Mouse (Mus musculus) G1E (cell line): ENCODE data around the gene Ddx6. TPM values are rescaled to one million over a fixed set of nuclear protein-coding genes. Genes with fewer than 3 reads are reported as not detected.

Experiments used
- ATAC-seq: 2 replicates; pipeline ENCODE4 v1.8.0; 2016; ENCODE audit warnings: mild to moderate bottlenecking; ENCODE audit not compliant: insufficient number of reproducible peaks, poor library complexity, low FRiP score, severe bottlenecking; ENCODE audit errors: extremely low read depth
- DNase-seq: peaks from one replicate; pipeline ENCODE4 v3.0.0; 2012; ENCODE audit warnings: low spot score
- H3K27me3 ChIP-seq: 2 replicates; pipeline ENCODE4 v1.6.1; 2012; ENCODE audit warnings: mild to moderate bottlenecking, low read length, inconsistent platforms; ENCODE audit not compliant: insufficient read depth
- H3K36me3 ChIP-seq: replicated peaks from 2 replicates; pipeline ENCODE3; 2012; ENCODE audit warnings: mild to moderate bottlenecking, inconsistent platforms
- H3K4me1 ChIP-seq: 2 replicates; pipeline ENCODE4 v1.6.1; 2012; ENCODE audit warnings: low read depth, low read length, inconsistent platforms, mixed read lengths; ENCODE audit not compliant: insufficient read depth
- H3K4me3 ChIP-seq: 2 replicates; pipeline ENCODE4 v1.5.1; 2012; ENCODE audit warnings: low read depth, mild to moderate bottlenecking, inconsistent platforms, low read length, moderate library complexity, mixed read lengths
- H3K9me3 ChIP-seq: replicated peaks from 2 replicates; pipeline ENCODE4 v1.6.1; 2012; ENCODE audit warnings: inconsistent platforms
- CTCF ChIP-seq: IDR thresholded peaks from 2 replicates; pipeline ENCODE4 v1.5.1; 2012; ENCODE audit warnings: low read depth, low read length, inconsistent platforms, mixed read lengths
- GATA1 ChIP-seq: IDR thresholded peaks from 2 replicates; pipeline ENCODE4 v1.6.1; 2012; ENCODE audit warnings: borderline replicate concordance, low read length, inconsistent platforms, mixed read lengths
- GATA2 ChIP-seq: IDR thresholded peaks from 2 replicates; pipeline ENCODE4 v1.6.1; 2012; ENCODE audit warnings: low read depth, low read length, inconsistent platforms, borderline replicate concordance
- POLR2AphosphoS5 ChIP-seq: IDR thresholded peaks from 2 replicates; pipeline ENCODE4 v1.6.1; 2012; ENCODE audit warnings: low read depth, low read length, inconsistent platforms; ENCODE audit not compliant: insufficient replicate concordance
- TAL1 ChIP-seq: conservative IDR thresholded peaks from 2 replicates; pipeline ENCODE4 v1.6.1; 2012; ENCODE audit warnings: low read depth, low read length, inconsistent platforms, mixed read lengths
- polyA plus RNA-seq: library from polyadenylated mRNA; stranded (reverse); fragments of >175 nt; gene quantifications from 2 replicates; pipeline ENCODE4 v1.2.3, GENCODE M21; 2012
- total RNA-seq, 2 experiments: library from RNA; stranded (forward) in 1 of 2; stranded (reverse) in 1 of 2; fragments of 200-1000 nt in 1 of 2; fragments of >200 nt in 1 of 2; fragmentation: Nextera tagmentation in 1 of 2; gene quantifications; 2 replicates each; pipeline ENCODE4 v1.2.3; 2014 to 2017

Gene Ddx6
- total and polyA plus RNA-seq, 3 experiments, result 23.2 to 88.2 (median 54.5) TPM

- Histone ChIP-seq H3K27me3 (peaks cover 11% of the 10 kb centered on the region), H3K4me1 (no peaks in the 10 kb centered on the region), H3K4me3 (no peak overlapping the region), H3K36me3 (no peaks in the 10 kb centered on the region), H3K9me3 (0 out of 2 replicates have a peak, but pooled peaks cover 2% of the 10 kb centered on the region)
- DNase-seq (no peak), ATAC-seq (no peak)
- TF ChIP-seq POLR2AphosphoS5 (no peak), TAL1 (no peak), GATA1 (no peak), CTCF (no peak), GATA2 (no peak)
Measured at GRCm38 (mm10) chr9:44591595-44592188, 13.0 kb upstream of the Ddx6 start.

GRCm38 (mm10) chr9:44593221-44593620 lies 11.5 kb upstream of the Ddx6 start:
- H3K27me3 ChIP-seq, result peaks cover 7% of the 10 kb centered on the region
- no peak for DNase-seq
- H3K36me3 ChIP-seq, result no peaks in the 10 kb centered on the region
- no peaks in the 10 kb centered on the region for H3K4me1 ChIP-seq
- no peak overlapping the region for H3K4me3 ChIP-seq
- TF ChIP-seq GATA2 (no peak), TAL1 (no peak), CTCF (no peak), GATA1 (no peak), POLR2AphosphoS5 (no peak)
- 0 out of 2 replicates have a peak, but pooled peaks cover 2% of the 10 kb centered on the region for H3K9me3 ChIP-seq
- ATAC-seq, result no peak

DNA sequence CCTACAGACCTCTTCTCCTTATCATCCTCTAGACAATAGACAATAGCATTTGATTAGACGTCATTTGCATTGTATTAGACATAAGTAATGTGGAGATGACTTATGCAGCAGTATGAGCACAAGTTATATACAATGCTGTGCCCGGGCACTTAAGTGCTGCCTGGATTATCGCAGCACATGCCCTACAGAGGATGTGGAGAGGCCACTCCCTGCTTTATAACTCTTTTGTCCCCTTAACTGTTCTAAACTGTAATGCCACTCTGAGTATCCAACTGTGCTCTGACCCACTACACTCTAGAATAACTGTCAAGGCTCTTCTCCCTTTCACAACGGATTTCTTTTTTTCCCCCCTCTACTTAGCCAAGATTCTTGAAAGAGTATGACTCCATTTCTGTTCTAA lies 10.8 kb upstream of the Ddx6 start:
- peaks cover 7% of the 10 kb centered on the region for H3K27me3 ChIP-seq
- H3K4me1 ChIP-seq, result peaks cover 2% of the 10 kb centered on the region; the same call in 1 of the 2 replicates
- no peak for ATAC-seq
- TF ChIP-seq GATA1 (no peak), GATA2 (no peak), TAL1 (no peak), POLR2AphosphoS5 (no peak), CTCF (no peak)
- H3K36me3 ChIP-seq, result peaks cover 1% of the 10 kb centered on the region
- H3K9me3 ChIP-seq, result 0 out of 2 replicates have a peak, but pooled peaks cover 2% of the 10 kb centered on the region
- no peak for DNase-seq
- no peak overlapping the region for H3K4me3 ChIP-seq

GRCm38 (mm10) chr9:44594901-44595536 lies 9.7 kb upstream of the Ddx6 start:
- ATAC-seq, result no peak
- 0 out of 2 replicates have a peak, but pooled peaks cover 2% of the 10 kb centered on the region for H3K9me3 ChIP-seq
- TF ChIP-seq POLR2AphosphoS5, result no peak
- TF ChIP-seq CTCF, result no peak
- no peak for TF ChIP-seq GATA2
- TF ChIP-seq TAL1, result no peak
- TF ChIP-seq GATA1, result no peak
- no peak for DNase-seq
- peaks cover 7% of the 10 kb centered on the region; the same call in 1 of the 2 replicates for H3K4me1 ChIP-seq
- no peak overlapping the region for H3K4me3 ChIP-seq
- peaks cover 8% of the 10 kb centered on the region for H3K36me3 ChIP-seq
- peaks cover 7% of the 10 kb centered on the region for H3K27me3 ChIP-seq

DNA sequence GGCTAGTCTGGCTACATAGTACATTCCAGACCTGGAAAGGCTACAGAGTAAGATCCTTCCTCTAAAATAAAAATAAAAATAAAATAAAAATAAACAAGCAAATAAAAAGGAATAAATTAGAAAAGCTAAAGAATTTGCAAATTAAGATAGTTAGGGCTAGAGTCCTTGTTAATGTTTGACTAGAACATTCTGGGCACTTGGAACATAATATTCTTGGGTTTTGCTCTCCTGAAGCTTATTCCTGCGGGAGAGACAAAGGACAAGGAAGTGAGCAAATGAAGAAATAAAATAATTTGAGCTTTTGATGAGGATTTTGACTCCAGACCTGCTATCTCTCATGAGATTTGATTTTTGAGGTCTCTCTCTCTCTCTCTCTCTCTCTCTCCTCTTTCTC lies 9.2 kb upstream of the Ddx6 start:
- Histone ChIP-seq H3K27me3 (peaks cover 7% of the 10 kb centered on the region), H3K4me1 (peaks cover 7% of the 10 kb centered on the region; the same call in 1 of the 2 replicates), H3K36me3 (peaks cover 9% of the 10 kb centered on the region), H3K9me3 (0 out of 2 replicates have a peak, but pooled peaks cover 2% of the 10 kb centered on the region), H3K4me3 (no peak overlapping the region)
- DNase-seq, result no peak
- no peak for ATAC-seq
- TF ChIP-seq POLR2AphosphoS5 (no peak), CTCF (no peak), GATA1 (no peak), TAL1 (no peak), GATA2 (no peak)

DNA sequence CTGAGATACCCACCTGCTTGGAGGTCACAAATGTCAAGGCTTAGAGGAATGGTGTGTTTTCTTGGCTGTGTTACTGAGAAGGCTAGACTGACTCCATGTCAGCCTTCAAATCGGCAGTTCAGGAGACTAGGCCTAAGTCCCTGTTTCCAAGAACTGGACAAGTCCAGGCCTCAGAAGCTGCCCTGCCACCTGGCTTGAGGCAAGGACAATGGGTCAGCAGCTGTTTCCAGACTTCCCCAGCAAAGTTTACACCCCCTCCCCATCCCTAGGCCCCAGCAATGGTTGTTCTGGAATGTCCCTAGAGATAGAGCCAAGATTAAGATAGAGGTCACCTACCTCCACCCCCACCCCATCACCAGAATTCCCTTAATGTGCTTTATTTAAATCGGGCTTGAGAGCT lies 7.0 kb upstream of the Ddx6 start:
- no peak for DNase-seq
- TF ChIP-seq GATA1, result no peak
- TF ChIP-seq TAL1, result no peak
- no peak for TF ChIP-seq POLR2AphosphoS5
- no peak for TF ChIP-seq CTCF
- peaks cover 18% of the 10 kb centered on the region for H3K36me3 ChIP-seq
- no peak overlapping the region for H3K4me3 ChIP-seq
- H3K27me3 ChIP-seq, result peaks cover 4% of the 10 kb centered on the region; the same call in 1 of the 2 replicates
- H3K4me1 ChIP-seq, result peaks cover 8% of the 10 kb centered on the region; the same call in 1 of the 2 replicates
- no peak for ATAC-seq
- H3K9me3 ChIP-seq, result no peaks in the 10 kb centered on the region
